Mouse (Mus musculus): Measurements from ENCODE around the gene Ptprk. TPM values are rescaled to one million over a fixed set of nuclear protein-coding genes. Genes with fewer than 3 reads are reported as not detected.

The Ptprk gene
- polyA plus RNA-seq, 1 experiment from 2014 or later: 29.7 TPM

GRCm38 (mm10) chr10:28262159-28262558 is 187.5 kb downstream of the Ptprk start:
- Histone ChIP-seq H3K4me2 (ENCODE audit: low read depth, low read length, severe bottlenecking) (no peak overlapping the region), H3K27me3 (ENCODE audit: control insufficient read depth, insufficient read depth, low read length) (no peaks in the 10 kb centered on the region), H3K9me3 (ENCODE audit: control insufficient read depth, low read length) (no peaks in the 10 kb centered on the region), H3K9ac (ENCODE audit: low read length) (no peak overlapping the region), H3K27ac (ENCODE audit: low read depth, low read length) (no peak overlapping the region), H3K36me3 (ENCODE audit: control insufficient read depth, insufficient read depth, low read length) (no peaks in the 10 kb centered on the region), H3K4me3 (ENCODE audit: low read depth, low read length) (no peak overlapping the region), H3K4me1 (replicated peaks; ENCODE audit: control insufficient read depth, insufficient read depth, low read length) (no peaks in the 10 kb centered on the region)
- WGBS: 89% methylated on average over 3 of the region's 3 CpGs
- DNase-seq (ENCODE audit: low spot score): no peak
- ATAC-seq (replicated peaks; ENCODE audit: low FRiP score): no peak

DNA sequence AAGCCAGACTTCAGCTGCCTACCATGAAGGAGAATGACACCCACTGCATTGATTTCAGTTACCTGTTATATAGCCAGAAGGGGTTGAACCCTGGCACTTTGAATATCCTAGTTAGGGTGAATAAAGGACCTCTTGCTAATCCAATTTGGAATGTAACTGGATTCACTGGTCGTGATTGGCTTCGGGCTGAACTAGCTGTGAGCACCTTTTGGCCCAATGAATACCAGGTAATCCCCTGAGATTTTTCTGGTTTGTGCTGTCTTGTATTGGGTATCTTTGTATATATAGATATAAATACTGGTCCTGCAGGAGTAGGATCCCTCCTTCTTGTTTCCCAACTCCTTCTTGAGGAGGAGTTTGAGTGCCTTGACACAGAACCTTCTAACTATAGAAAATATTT is 188.9 kb downstream of the Ptprk start:
- Histone ChIP-seq H3K4me3 (ENCODE audit: low read depth, low read length) (no peak overlapping the region), H3K4me1 (replicated peaks; ENCODE audit: control insufficient read depth, insufficient read depth, low read length) (no peaks in the 10 kb centered on the region), H3K4me2 (ENCODE audit: low read depth, low read length, severe bottlenecking) (no peak overlapping the region), H3K27ac (ENCODE audit: low read depth, low read length) (no peak overlapping the region), H3K9me3 (ENCODE audit: control insufficient read depth, low read length) (no peaks in the 10 kb centered on the region), H3K36me3 (ENCODE audit: control insufficient read depth, insufficient read depth, low read length) (no peaks in the 10 kb centered on the region), H3K9ac (ENCODE audit: low read length) (no peak overlapping the region), H3K27me3 (ENCODE audit: control insufficient read depth, insufficient read depth, low read length) (no peaks in the 10 kb centered on the region)
- WGBS: 75% methylated on average over 2 of the region's 2 CpGs
- no peak for ATAC-seq (replicated peaks; ENCODE audit: low FRiP score)
- no peak for DNase-seq (ENCODE audit: low spot score)

GRCm38 (mm10) chr10:28270273-28270672 is 195.7 kb downstream of the Ptprk start:
- no peaks in the 10 kb centered on the region for H3K27me3 ChIP-seq (ENCODE audit: control insufficient read depth, insufficient read depth, low read length)
- 85% methylated on average over 4 of the region's 4 CpGs for WGBS
- H3K27ac ChIP-seq (ENCODE audit: low read depth, low read length): no peak overlapping the region
- H3K9ac ChIP-seq (ENCODE audit: low read length): no peak overlapping the region
- DNase-seq (ENCODE audit: low spot score): no peak
- no peak for ATAC-seq (replicated peaks; ENCODE audit: low FRiP score)
- H3K4me1 ChIP-seq (replicated peaks; ENCODE audit: control insufficient read depth, insufficient read depth, low read length): no peaks in the 10 kb centered on the region
- no peaks in the 10 kb centered on the region for H3K9me3 ChIP-seq (ENCODE audit: control insufficient read depth, low read length)
- H3K4me3 ChIP-seq (ENCODE audit: low read depth, low read length): no peak overlapping the region
- no peaks in the 10 kb centered on the region for H3K36me3 ChIP-seq (ENCODE audit: control insufficient read depth, insufficient read depth, low read length)
- H3K4me2 ChIP-seq (ENCODE audit: low read depth, low read length, severe bottlenecking): no peak overlapping the region

DNA sequence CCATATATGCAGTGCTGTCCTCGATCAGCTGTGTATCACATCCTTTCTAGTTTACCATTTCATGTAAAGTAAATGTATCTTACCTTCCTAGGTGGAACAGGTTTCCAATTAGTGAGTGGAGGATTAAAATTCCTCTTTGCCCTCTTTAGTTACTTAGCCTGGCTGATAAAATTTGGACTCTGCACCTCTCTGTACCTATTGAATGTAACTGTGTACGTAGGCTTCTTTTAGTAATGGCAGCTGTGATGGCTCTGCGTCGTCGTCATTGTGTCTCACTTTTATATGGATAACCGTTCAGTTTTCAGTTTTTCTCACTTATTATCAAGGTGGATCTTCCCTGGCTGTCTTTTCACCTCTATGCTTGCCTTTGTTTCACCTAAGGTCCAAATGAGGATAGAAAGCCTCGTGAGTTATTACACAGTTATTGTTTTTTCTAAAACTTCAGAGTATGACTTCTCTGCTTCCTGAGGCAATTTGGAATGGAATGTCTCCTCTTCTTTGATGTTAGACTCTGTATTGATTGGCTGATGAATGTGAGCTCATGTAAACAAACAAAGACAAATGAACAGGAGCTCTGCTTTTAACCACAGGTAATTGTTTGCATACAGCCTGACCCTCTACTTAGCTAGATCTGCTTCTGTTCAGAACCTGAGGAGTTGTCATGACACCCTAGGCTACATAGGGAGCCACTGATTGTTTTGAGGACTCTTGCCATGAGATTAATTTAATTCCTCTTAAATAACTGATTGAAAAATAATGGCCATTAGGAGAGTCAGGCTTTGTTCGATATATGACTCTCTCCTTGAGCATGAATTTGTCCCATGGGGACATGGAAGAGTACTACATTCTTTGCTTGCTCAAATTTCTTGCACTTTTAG is 197.3 kb downstream of the Ptprk start:
- ATAC-seq (replicated peaks; ENCODE audit: low FRiP score) (no peak), DNase-seq (ENCODE audit: low spot score) (no peak)
- WGBS: 84% methylated on average over 8 of the region's 8 CpGs
- no peaks in the 10 kb centered on the region for H3K36me3 ChIP-seq (ENCODE audit: control insufficient read depth, insufficient read depth, low read length)
- no peak overlapping the region for H3K4me3 ChIP-seq (ENCODE audit: low read depth, low read length)
- H3K4me2 ChIP-seq (ENCODE audit: low read depth, low read length, severe bottlenecking): no peak overlapping the region
- no peak overlapping the region for H3K9ac ChIP-seq (ENCODE audit: low read length)
- H3K27ac ChIP-seq (ENCODE audit: low read depth, low read length): no peak overlapping the region
- no peaks in the 10 kb centered on the region for H3K4me1 ChIP-seq (replicated peaks; ENCODE audit: control insufficient read depth, insufficient read depth, low read length)
- no peaks in the 10 kb centered on the region for H3K27me3 ChIP-seq (ENCODE audit: control insufficient read depth, insufficient read depth, low read length)
- H3K9me3 ChIP-seq (ENCODE audit: control insufficient read depth, low read length): no peaks in the 10 kb centered on the region

DNA sequence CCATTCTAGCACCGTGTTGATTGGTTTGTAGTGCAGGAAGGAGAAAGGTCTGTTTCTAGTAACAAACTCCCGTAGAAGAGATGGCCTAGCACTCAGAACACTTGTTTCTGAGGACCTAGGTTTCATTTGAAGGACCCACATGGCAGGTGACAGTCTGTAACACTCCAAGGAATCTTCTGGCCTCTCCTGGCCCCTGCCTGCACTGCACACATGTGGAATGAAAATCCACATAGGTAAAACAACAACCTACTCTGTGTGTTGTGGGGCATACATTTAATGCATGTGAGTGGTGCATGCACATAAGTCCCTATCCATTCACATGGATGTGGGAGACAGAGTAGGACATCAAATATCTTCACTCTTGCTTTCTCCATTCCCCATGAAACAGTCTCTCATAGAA is 204.1 kb downstream of the Ptprk start:
- Histone ChIP-seq H3K27ac (ENCODE audit: low read depth, low read length) (no peak overlapping the region), H3K9ac (ENCODE audit: low read length) (no peak overlapping the region), H3K27me3 (ENCODE audit: control insufficient read depth, insufficient read depth, low read length) (no peaks in the 10 kb centered on the region), H3K36me3 (ENCODE audit: control insufficient read depth, insufficient read depth, low read length) (no peaks in the 10 kb centered on the region), H3K4me2 (ENCODE audit: low read depth, low read length, severe bottlenecking) (no peak overlapping the region), H3K4me1 (replicated peaks; ENCODE audit: control insufficient read depth, insufficient read depth, low read length) (no peaks in the 10 kb centered on the region), H3K4me3 (ENCODE audit: low read depth, low read length) (no peak overlapping the region), H3K9me3 (ENCODE audit: control insufficient read depth, low read length) (no peaks in the 10 kb centered on the region)
- ATAC-seq (replicated peaks; ENCODE audit: low FRiP score) (no peak), DNase-seq (ENCODE audit: low spot score) (no peak)
- WGBS: 92% methylated on average over 2 of the region's 2 CpGs

- Histone ChIP-seq H3K9ac (ENCODE audit: low read length) (no peak overlapping the region), H3K27me3 (ENCODE audit: control insufficient read depth, insufficient read depth, low read length) (no peaks in the 10 kb centered on the region), H3K36me3 (ENCODE audit: control insufficient read depth, insufficient read depth, low read length) (no peaks in the 10 kb centered on the region), H3K27ac (ENCODE audit: low read depth, low read length) (no peak overlapping the region), H3K4me3 (ENCODE audit: low read depth, low read length) (no peak overlapping the region), H3K4me2 (ENCODE audit: low read depth, low read length, severe bottlenecking) (no peak overlapping the region), H3K4me1 (replicated peaks; ENCODE audit: control insufficient read depth, insufficient read depth, low read length) (no peaks in the 10 kb centered on the region), H3K9me3 (ENCODE audit: control insufficient read depth, low read length) (no peaks in the 10 kb centered on the region)
- no peak for DNase-seq (ENCODE audit: low spot score)
- WGBS: 71% methylated on average over 1 of the region's 1 CpGs
- no peak for ATAC-seq (replicated peaks; ENCODE audit: low FRiP score)
Measured at GRCm38 (mm10) chr10:28297531-28297930, 222.9 kb downstream of the Ptprk start.

DNA sequence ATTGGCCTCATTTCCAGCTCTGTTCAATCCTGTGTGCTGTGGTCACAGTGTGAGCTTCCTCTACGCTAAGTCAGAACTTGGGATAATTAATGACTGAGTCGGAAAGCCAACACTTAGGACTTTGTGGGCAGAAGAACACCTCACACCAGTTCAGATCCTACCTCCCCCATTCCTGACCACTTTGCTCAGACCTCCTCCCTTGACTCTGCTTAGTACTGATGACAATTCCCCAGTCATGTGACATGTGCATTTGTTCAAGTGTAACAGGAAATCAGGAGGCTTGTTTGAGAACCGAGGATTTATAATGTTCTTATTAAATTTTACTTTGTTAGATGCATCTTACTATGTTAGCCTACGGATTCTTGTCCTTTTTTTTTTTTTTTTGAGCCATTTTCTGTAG is 224.6 kb downstream of the Ptprk start:
- DNase-seq (ENCODE audit: low spot score) (no peak), ATAC-seq (replicated peaks; ENCODE audit: low FRiP score) (no peak)
- no peaks in the 10 kb centered on the region for H3K4me1 ChIP-seq (replicated peaks; ENCODE audit: control insufficient read depth, insufficient read depth, low read length)
- H3K9me3 ChIP-seq (ENCODE audit: control insufficient read depth, low read length): no peaks in the 10 kb centered on the region
- no peak overlapping the region for H3K4me3 ChIP-seq (ENCODE audit: low read depth, low read length)
- H3K36me3 ChIP-seq (ENCODE audit: control insufficient read depth, insufficient read depth, low read length): no peaks in the 10 kb centered on the region
- 89% methylated on average over 4 of the region's 4 CpGs for WGBS
- H3K27me3 ChIP-seq (ENCODE audit: control insufficient read depth, insufficient read depth, low read length): no peaks in the 10 kb centered on the region
- no peak overlapping the region for H3K9ac ChIP-seq (ENCODE audit: low read length)
- no peak overlapping the region for H3K27ac ChIP-seq (ENCODE audit: low read depth, low read length)
- H3K4me2 ChIP-seq (ENCODE audit: low read depth, low read length, severe bottlenecking): no peak overlapping the region

DNA sequence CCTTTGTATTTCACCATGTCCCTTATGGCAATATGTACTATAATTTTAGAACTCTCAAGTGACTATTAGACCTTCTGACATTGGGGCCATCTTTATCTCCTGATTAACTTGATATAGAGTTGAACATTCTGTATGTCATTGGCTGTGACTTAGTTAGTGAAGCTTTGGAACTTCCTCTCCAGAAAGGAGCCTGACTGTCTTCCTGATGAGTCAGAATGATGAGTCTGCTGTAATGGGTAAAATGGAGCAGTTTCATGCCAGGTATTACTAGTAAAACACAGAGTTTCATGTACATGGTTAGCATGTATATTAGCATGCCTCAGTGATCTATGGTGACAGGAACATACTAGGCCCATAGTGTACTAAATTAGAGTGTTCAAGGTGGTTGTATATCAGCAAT is 229.2 kb downstream of the Ptprk start:
- H3K4me2 ChIP-seq (ENCODE audit: low read depth, low read length, severe bottlenecking): no peak overlapping the region
- H3K36me3 ChIP-seq (ENCODE audit: control insufficient read depth, insufficient read depth, low read length): no peaks in the 10 kb centered on the region
- DNase-seq (ENCODE audit: low spot score) (no peak), ATAC-seq (replicated peaks; ENCODE audit: low FRiP score) (no peak)
- no peak overlapping the region for H3K4me3 ChIP-seq (ENCODE audit: low read depth, low read length)
- no peaks in the 10 kb centered on the region for H3K4me1 ChIP-seq (replicated peaks; ENCODE audit: control insufficient read depth, insufficient read depth, low read length)
- no peaks in the 10 kb centered on the region for H3K9me3 ChIP-seq (ENCODE audit: control insufficient read depth, low read length)
- H3K27ac ChIP-seq (ENCODE audit: low read depth, low read length): no peak overlapping the region
- no peaks in the 10 kb centered on the region for H3K27me3 ChIP-seq (ENCODE audit: control insufficient read depth, insufficient read depth, low read length)
- H3K9ac ChIP-seq (ENCODE audit: low read length): no peak overlapping the region

GRCm38 (mm10) chr10:28304292-28304875 is 229.8 kb downstream of the Ptprk start:
- DNase-seq (ENCODE audit: low spot score) (no peak), ATAC-seq (replicated peaks; ENCODE audit: low FRiP score) (no peak)
- no peaks in the 10 kb centered on the region for H3K27me3 ChIP-seq (ENCODE audit: control insufficient read depth, insufficient read depth, low read length)
- no peak overlapping the region for H3K4me2 ChIP-seq (ENCODE audit: low read depth, low read length, severe bottlenecking)
- no peak overlapping the region for H3K9ac ChIP-seq (ENCODE audit: low read length)
- no peak overlapping the region for H3K27ac ChIP-seq (ENCODE audit: low read depth, low read length)
- no peaks in the 10 kb centered on the region for H3K36me3 ChIP-seq (ENCODE audit: control insufficient read depth, insufficient read depth, low read length)
- no peaks in the 10 kb centered on the region for H3K4me1 ChIP-seq (replicated peaks; ENCODE audit: control insufficient read depth, insufficient read depth, low read length)
- H3K9me3 ChIP-seq (ENCODE audit: control insufficient read depth, low read length): no peaks in the 10 kb centered on the region
- H3K4me3 ChIP-seq (ENCODE audit: low read depth, low read length): no peak overlapping the region
- 88% methylated on average over 4 of the region's 4 CpGs for WGBS
